ENCODE assay signal across 9 mouse cellular contexts in the genomic region with DNA sequence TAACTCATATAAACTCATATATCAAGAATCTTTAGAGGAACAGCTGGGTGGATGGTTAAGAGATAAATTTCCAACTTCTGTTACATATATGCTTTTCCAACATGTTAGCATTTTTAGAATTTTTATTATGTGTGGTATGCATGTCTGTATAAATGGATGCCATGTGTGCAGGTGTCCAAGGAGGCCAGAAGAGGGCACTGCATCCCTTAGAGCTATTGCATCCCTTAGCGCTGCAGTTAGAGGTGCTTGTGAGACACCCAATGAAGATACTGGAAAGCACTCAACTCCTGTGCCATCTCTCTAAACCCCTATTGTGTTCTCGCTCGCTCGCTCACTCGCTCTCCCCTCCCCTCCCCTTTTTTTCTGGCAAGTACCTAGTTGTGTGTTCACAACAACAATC. TPM values are rescaled to one million over a fixed set of nuclear protein-coding genes. Genes with fewer than 3 reads are reported as not detected.
DNase-seq lines count a peak whose midpoint lies in the region; ATAC-seq and TF ChIP-seq lines count a peak whose summit lies in the region.
"Had no signal": no experiment of that assay in that cellular context is flagged by ENCODE, and none has a peak within 500 bp of the region (broad histone marks: within the 10 kb centered on the region; RNA-seq: fewer than 3 reads in every experiment).

No protein-coding gene starts in this region.

- H3K9me3 ChIP-seq in heart, embryonic 11.5 days (replicated peaks; ENCODE audit: control insufficient read depth, low read length) = no peaks in the 10 kb centered on the region

- H3K27me3 ChIP-seq in heart, embryonic 11.5 days (ENCODE audit: control insufficient read depth, insufficient read depth, low read length) = no peaks in the 10 kb centered on the region

- H3K4me2 ChIP-seq in heart, embryonic 11.5 days = no peak overlapping the region

- intact Hi-C loops in left cerebral cortex, postnatal 4 days (cut with DNase I) = no loop called here

- H3K27ac ChIP-seq in heart, embryonic 11.5 days (ENCODE audit: low read depth, low read length) = no peak overlapping the region

- TF ChIP-seq POLR2A in brain, embryonic 14.5 days (IDR thresholded peaks at IDR 0.05; ENCODE audit: borderline replicate concordance, extremely low read depth, insufficient read depth, insufficient read length, poor library complexity, severe bottlenecking) = no peak

- peak; percentile 83 for ATAC-seq in megakaryocyte-erythroid progenitor cell, adult 5-6 weeks (replicated peaks; ENCODE audit: low FRiP score, low TSS enrichment, poor library complexity, severe bottlenecking)
- ATAC-seq in heart, embryonic 11.5 days (replicated peaks; ENCODE audit: insufficient number of reproducible peaks, low FRiP score, low TSS enrichment) = no peak

- H3K4me1 ChIP-seq in heart, embryonic 11.5 days (ENCODE audit: control insufficient read depth, insufficient read depth, low read length) = no peaks in the 10 kb centered on the region

- no peak overlapping the region for H3K9ac ChIP-seq in heart, embryonic 11.5 days (ENCODE audit: low read depth, low read length)

- peak; percentile 46; the same call in 1 of the 2 replicates for TF ChIP-seq CTCF in brain, embryonic 14.5 days (IDR thresholded peaks at IDR 0.05; ENCODE audit: borderline replicate concordance, extremely low read depth, insufficient read depth, insufficient read length)

- H3K4me3 ChIP-seq in heart, embryonic 11.5 days (ENCODE audit: low read depth, low read length) = no peak overlapping the region

- H3K36me3 ChIP-seq in heart, embryonic 11.5 days (ENCODE audit: control insufficient read depth, insufficient read depth, low read length) = 0 out of 2 replicates have a peak, but pooled peaks cover 2% of the 10 kb centered on the region

- WGBS in heart, embryonic 11.5 days (ENCODE audit: insufficient replicate concordance) = 59% methylated on average over 5 of the region's 5 CpGs

- DNase-seq in adrenal gland, postnatal 10 days = peak; percentile 47
- no peak for DNase-seq in adrenal gland, postnatal 4 days (ENCODE audit: low spot score in 2 of 2)
- peak; percentile 23 for DNase-seq in left cerebral cortex, postnatal 4 days
- DNase-seq in left cerebral cortex, adult 18-20 months (ENCODE audit: low spot score in 2 of 2) = no peak
- peak; percentile 54 for DNase-seq in brain, embryonic 14.5 days (ENCODE audit: low read depth)
- DNase-seq in heart, adult 9 months (ENCODE audit: low spot score in 2 of 2) = no peak

RNA-seq across cellular contexts. Expression of a gene that starts 4.9 kb away (rescaled TPM):
- 10 to 100 TPM; 34.3 to 56.1 TPM for total RNA-seq in adrenal gland, postnatal 10 days (2021)
- total RNA-seq in adrenal gland, postnatal 4 days (2021) = 10 to 100 TPM; 72.0 to 75.8 TPM
- 100 to 1,000 TPM; 100 to 114 TPM for total RNA-seq in left cerebral cortex, postnatal 4 days (2021)
- total RNA-seq in left cerebral cortex, adult 18-20 months (2021) = 10 to 100 TPM; 90.5 to 91.5 TPM
- 156 and 186 TPM in 2 replicates for polyA plus RNA-seq in brain, embryonic 14.5 days (2012; rRNA removed)
- total RNA-seq in megakaryocyte-erythroid progenitor cell, adult 5-6 weeks (2014; fragmentation: Nextera tagmentation) = 38.4 and 51.5 TPM in 2 replicates
- total RNA-seq in megakaryocyte-erythroid progenitor cell, adult 5-6 weeks (2017) = 15.2 and 42.3 TPM in 2 replicates
- polyA plus RNA-seq in heart, embryonic 11.5 days (2014; fragmentation: Nextera tagmentation; extraction: Ambion mirVana) = 55.1 and 60.3 TPM in 2 replicates

RNA-seq across cellular contexts. Expression of a gene that starts 37.4 kb away (rescaled TPM):
- total RNA-seq in adrenal gland, postnatal 10 days (2021) = 1 to 10 TPM in 1 of 2 experiments, not detected in 1; 2.1 TPM
- total RNA-seq in adrenal gland, postnatal 4 days (2021) = 1 to 10 TPM in 1 of 2 experiments, under 1 TPM in 1; 0.96 to 2.2 TPM
- 1 to 10 TPM in 1 of 2 experiments, under 1 TPM in 1; 0.94 to 1.5 TPM for total RNA-seq in left cerebral cortex, postnatal 4 days (2021)
- total RNA-seq in left cerebral cortex, adult 18-20 months (2021) = 1 to 10 TPM; 1.7 to 1.8 TPM
- 6.2 and 12.1 TPM in 2 replicates for polyA plus RNA-seq in brain, embryonic 14.5 days (2012; rRNA removed)
- total RNA-seq in megakaryocyte-erythroid progenitor cell, adult 5-6 weeks (2014; fragmentation: Nextera tagmentation) = not detected in 2 replicates
- not detected in 2 replicates for total RNA-seq in megakaryocyte-erythroid progenitor cell, adult 5-6 weeks (2017)
- polyA plus RNA-seq in heart, embryonic 11.5 days (2014; fragmentation: Nextera tagmentation; extraction: Ambion mirVana) = 0.69 and 1.3 TPM in 2 replicates
- total RNA-seq: heart, postnatal 14 days had no signal

RNA-seq across cellular contexts. Expression of a gene that starts 42.4 kb away (rescaled TPM):
- total RNA-seq in adrenal gland, postnatal 10 days (2021) = 10 to 100 TPM; 10.6 to 13.2 TPM
- 10 to 100 TPM in 1 of 2 experiments, 1 to 10 TPM in 1; 9.2 to 11.3 TPM for total RNA-seq in adrenal gland, postnatal 4 days (2021)
- 10 to 100 TPM; 11.6 to 14.8 TPM for total RNA-seq in left cerebral cortex, postnatal 4 days (2021)
- total RNA-seq in left cerebral cortex, adult 18-20 months (2021) = 10 to 100 TPM in 1 of 2 experiments, 1 to 10 TPM in 1; 8.1 to 10.9 TPM
- polyA plus RNA-seq in brain, embryonic 14.5 days (2012; rRNA removed) = 9.4 and 16.8 TPM in 2 replicates
- total RNA-seq in megakaryocyte-erythroid progenitor cell, adult 5-6 weeks (2014; fragmentation: Nextera tagmentation) = 2.4 and 2.7 TPM in 2 replicates
- total RNA-seq in megakaryocyte-erythroid progenitor cell, adult 5-6 weeks (2017) = 1.1 and 5.7 TPM in 2 replicates
- polyA plus RNA-seq in heart, embryonic 11.5 days (2014; fragmentation: Nextera tagmentation; extraction: Ambion mirVana) = 1.6 and 1.9 TPM in 2 replicates

RNA-seq across cellular contexts. Expression of a gene that starts 51.1 kb away (rescaled TPM):
- total RNA-seq in adrenal gland, postnatal 10 days (2021) = 10 to 100 TPM; 18.6 to 21.5 TPM
- 10 to 100 TPM; 26.4 to 26.5 TPM for total RNA-seq in adrenal gland, postnatal 4 days (2021)
- 10 to 100 TPM; 16.7 to 19.6 TPM for total RNA-seq in left cerebral cortex, postnatal 4 days (2021)
- total RNA-seq in left cerebral cortex, adult 18-20 months (2021) = 10 to 100 TPM; 42.9 to 44.9 TPM
- 8.9 and 16.6 TPM in 2 replicates for polyA plus RNA-seq in brain, embryonic 14.5 days (2012; rRNA removed)
- total RNA-seq in megakaryocyte-erythroid progenitor cell, adult 5-6 weeks (2014; fragmentation: Nextera tagmentation) = 26.7 and 28.0 TPM in 2 replicates
- 29.3 and 51.9 TPM in 2 replicates for total RNA-seq in megakaryocyte-erythroid progenitor cell, adult 5-6 weeks (2017)
- 8.8 and 9.2 TPM in 2 replicates for polyA plus RNA-seq in heart, embryonic 11.5 days (2014; fragmentation: Nextera tagmentation; extraction: Ambion mirVana)

RNA-seq across cellular contexts. Expression of a gene that starts 55.2 kb away (rescaled TPM):
- total RNA-seq in adrenal gland, postnatal 10 days (2021) = 100 to 1,000 TPM; 127 to 134 TPM
- 100 to 1,000 TPM; 139 to 156 TPM for total RNA-seq in adrenal gland, postnatal 4 days (2021)
- total RNA-seq in left cerebral cortex, postnatal 4 days (2021) = 100 to 1,000 TPM; 137 to 148 TPM
- total RNA-seq in left cerebral cortex, adult 18-20 months (2021) = 100 to 1,000 TPM; 155 to 178 TPM
- 151 and 186 TPM in 2 replicates for polyA plus RNA-seq in brain, embryonic 14.5 days (2012; rRNA removed)
- total RNA-seq in megakaryocyte-erythroid progenitor cell, adult 5-6 weeks (2014; fragmentation: Nextera tagmentation) = 133 and 135 TPM in 2 replicates
- total RNA-seq in megakaryocyte-erythroid progenitor cell, adult 5-6 weeks (2017) = 112 and 153 TPM in 2 replicates
- 216 and 217 TPM in 2 replicates for polyA plus RNA-seq in heart, embryonic 11.5 days (2014; fragmentation: Nextera tagmentation; extraction: Ambion mirVana)

Comparison
In these comparisons a context has a peak if more than half of its experiments do, and no peak if none do; other contexts are left out.
1. DNase-seq: peak in adrenal gland, postnatal 10 days (single experiment), left cerebral cortex, postnatal 4 days (single experiment) and brain, embryonic 14.5 days (single experiment); none in adrenal gland, postnatal 4 days (0 of 2), left cerebral cortex, adult 18-20 months (0 of 2) and heart, adult 9 months (0 of 2).